Mouse (Mus musculus) neural tube, embryonic 11.5 days (tissue): ENCODE measurements around the gene Trpm7. TPM values are rescaled to one million over a fixed set of nuclear protein-coding genes. Genes with fewer than 3 reads are reported as not detected.

Source experiments
- ATAC-seq: fragments of 200-750 bp; cut with Nextera tagmentation; 2 replicates; pipeline ENCODE4 v1.8.0; 2017; ENCODE audit warnings: moderate number of reproducible peaks, mild to moderate bottlenecking, moderate TSS enrichment, moderate library complexity; ENCODE audit not compliant: insufficient read depth, low FRiP score, low TSS enrichment
- DNase-seq: peaks from one replicate; pipeline ENCODE4 v3.0.0-alpha.2; 2015; ENCODE audit warnings: low spot score
- H3K27ac ChIP-seq: fragments of 300-500 bp; sonication (generic); 2 replicates; pipeline ENCODE4 v1.5.1; 2014; ENCODE audit warnings: low read depth, mild to moderate bottlenecking, low read length
- H3K27me3 ChIP-seq: fragments of 300-500 bp; sonication (generic); 2 replicates; pipeline ENCODE4 v1.6.1; 2014; ENCODE audit warnings: mild to moderate bottlenecking, low read length, mixed read lengths; ENCODE audit not compliant: control insufficient read depth, insufficient read depth
- H3K36me3 ChIP-seq: fragments of 300-500 bp; sonication (generic); 2 replicates; pipeline ENCODE4 v1.6.1; 2014; ENCODE audit warnings: mild to moderate bottlenecking, low read length, moderate library complexity, mixed read lengths; ENCODE audit not compliant: control insufficient read depth, insufficient read depth
- H3K4me1 ChIP-seq: fragments of 300-500 bp; sonication (generic); 2 replicates; pipeline ENCODE4 v1.6.1; 2014; ENCODE audit warnings: low read length, mixed read lengths; ENCODE audit not compliant: control insufficient read depth, insufficient read depth
- H3K4me2 ChIP-seq: fragments of 300-500 bp; sonication (generic); 2 replicates; pipeline ENCODE4 v1.6.1; 2014; ENCODE audit warnings: low read depth, mild to moderate bottlenecking, moderate library complexity
- H3K4me3 ChIP-seq: fragments of 300-500 bp; sonication (generic); 2 replicates; pipeline ENCODE4 v1.5.1; 2014; ENCODE audit warnings: low read depth, low read length
- H3K9ac ChIP-seq: fragments of 300-500 bp; sonication (generic); 2 replicates; pipeline ENCODE4 v1.6.1; 2014; ENCODE audit warnings: mild to moderate bottlenecking, low read length
- H3K9me3 ChIP-seq: fragments of 300-500 bp; sonication (generic); 2 replicates; pipeline ENCODE4 v1.6.1; 2016; ENCODE audit warnings: low read length; ENCODE audit not compliant: control insufficient read depth
- WGBS: fragments of 180-500 bp; shearing (Covaris S2); extraction: QIAGEN DNeasy Blood & Tissue Kit; methylation state at CpG from one replicate; pipeline ENCODE4 v1.1.7; 2014; 5-methylcytosine and 5-hydroxymethylcytosine counted together
- polyA plus RNA-seq: library from polyadenylated mRNA; unstranded; fragments of >200 nt; fragmentation: Nextera tagmentation; extraction: Ambion mirVana; gene quantifications from 2 replicates; pipeline ENCODE4 v1.2.1, GENCODE M21; 2014

The Trpm7 gene
- polyA plus RNA-seq, 1 experiment from 2014 or later: 36.4 TPM

GRCm38 (mm10) chr2:126865501-126866199, 10.4 kb downstream of the Trpm7 start:
- Histone ChIP-seq H3K9ac (no peak overlapping the region), H3K36me3 (no peaks in the 10 kb centered on the region), H3K4me2 (no peak overlapping the region), H3K4me1 (no peaks in the 10 kb centered on the region), H3K4me3 (no peak overlapping the region), H3K27ac (no peak overlapping the region), H3K9me3 (no peaks in the 10 kb centered on the region), H3K27me3 (no peaks in the 10 kb centered on the region)
- DNase-seq (no peak), ATAC-seq (no peak)
- 84% methylated on average over 10 of the region's 10 CpGs for WGBS

DNA sequence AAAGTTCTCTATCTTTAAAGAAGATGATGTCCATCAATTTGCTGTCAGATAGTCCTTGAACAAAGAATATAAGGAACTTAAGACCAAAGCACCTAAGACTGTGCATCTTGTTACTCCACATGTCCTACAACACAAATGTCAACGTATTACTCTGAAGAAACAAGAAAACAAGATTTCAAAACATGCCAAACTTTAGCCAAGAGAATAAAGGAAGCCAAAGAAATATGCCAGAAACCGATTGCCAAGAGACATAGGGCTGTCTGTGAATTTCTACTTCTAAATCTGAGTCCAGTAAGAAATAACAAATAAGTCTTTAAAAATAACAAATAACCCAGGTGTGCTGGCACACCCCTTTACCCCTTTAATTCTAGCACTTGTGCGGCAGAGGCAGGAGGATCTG, 11.0 kb downstream of the Trpm7 start:
- no peak overlapping the region for H3K9ac ChIP-seq
- H3K9me3 ChIP-seq: no peaks in the 10 kb centered on the region
- H3K4me3 ChIP-seq: no peak overlapping the region
- H3K4me2 ChIP-seq: no peak overlapping the region
- no peaks in the 10 kb centered on the region for H3K36me3 ChIP-seq
- no peaks in the 10 kb centered on the region for H3K27me3 ChIP-seq
- H3K4me1 ChIP-seq: no peaks in the 10 kb centered on the region
- 91% methylated on average over 3 of the region's 3 CpGs for WGBS
- DNase-seq: no peak
- H3K27ac ChIP-seq: no peak overlapping the region
- no peak for ATAC-seq

DNA sequence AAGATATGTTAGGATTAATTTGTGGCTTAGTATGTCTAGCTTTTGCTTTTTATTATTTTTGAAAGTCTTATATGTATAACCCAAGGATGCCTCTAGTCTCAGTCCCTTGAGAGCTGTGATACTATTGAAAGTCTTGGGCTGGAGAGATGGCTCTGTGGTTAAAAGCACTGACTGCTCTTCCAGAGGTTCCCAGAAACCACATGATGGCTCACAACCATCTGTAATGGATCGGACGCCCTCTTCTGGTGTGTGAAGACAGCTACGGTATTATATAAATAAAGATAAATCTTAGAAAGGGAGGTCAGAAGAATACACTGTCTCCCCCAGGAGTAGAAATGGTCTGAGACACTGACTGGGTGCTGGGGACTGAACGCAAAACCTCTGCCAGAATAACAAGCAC, 31.3 kb downstream of the Trpm7 start:
- no peak for DNase-seq
- Histone ChIP-seq H3K4me1 (no peaks in the 10 kb centered on the region), H3K9ac (no peak overlapping the region), H3K4me2 (no peak overlapping the region), H3K27ac (no peak overlapping the region), H3K9me3 (no peaks in the 10 kb centered on the region), H3K4me3 (no peak overlapping the region), H3K27me3 (no peaks in the 10 kb centered on the region), H3K36me3 (peaks cover 3% of the 10 kb centered on the region; the same call in 1 of the 2 replicates)
- no peak for ATAC-seq
- WGBS: 86% methylated on average over 4 of the region's 4 CpGs

DNA sequence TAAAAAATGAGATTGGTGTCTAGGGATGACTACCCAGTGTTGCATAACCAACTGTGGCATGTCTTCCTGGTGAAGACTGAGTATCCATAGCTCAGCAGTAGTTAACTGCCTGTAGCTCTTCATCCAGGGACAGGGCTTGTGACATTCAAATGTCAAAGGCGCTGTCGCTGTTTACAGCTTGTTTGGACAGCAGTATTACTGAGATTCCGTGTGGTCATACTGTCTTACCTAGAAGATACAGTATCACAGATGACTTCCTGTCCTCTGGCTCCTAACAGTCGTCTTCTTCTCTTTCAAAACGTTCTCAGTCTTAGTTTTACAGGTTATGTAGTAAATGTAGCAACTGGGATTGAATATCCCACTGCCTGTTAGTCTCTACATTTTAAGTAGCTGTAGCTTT, 37.2 kb downstream of the Trpm7 start:
- 94% methylated on average over 5 of the region's 5 CpGs for WGBS
- DNase-seq: no peak
- no peak for ATAC-seq

GRCm38 (mm10) chr2:126817414-126817813, 58.6 kb downstream of the Trpm7 start:
- Histone ChIP-seq H3K27ac (no peak overlapping the region), H3K4me1 (no peaks in the 10 kb centered on the region), H3K27me3 (no peaks in the 10 kb centered on the region), H3K4me3 (no peak overlapping the region), H3K4me2 (no peak overlapping the region), H3K9me3 (no peaks in the 10 kb centered on the region), H3K36me3 (no peaks in the 10 kb centered on the region), H3K9ac (no peak overlapping the region)
- no peak for ATAC-seq
- WGBS: 85% methylated on average over 2 of the region's 2 CpGs
- no peak for DNase-seq

More for the DNA sequence above, 37.2 kb downstream of the Trpm7 start:
- Histone ChIP-seq H3K9ac (no peak overlapping the region), H3K27me3 (no peaks in the 10 kb centered on the region), H3K4me3 (no peak overlapping the region), H3K36me3 (peaks cover 7% of the 10 kb centered on the region), H3K9me3 (no peaks in the 10 kb centered on the region), H3K4me2 (no peak overlapping the region), H3K4me1 (no peaks in the 10 kb centered on the region), H3K27ac (no peak overlapping the region)

- DNase-seq (no peak), ATAC-seq (no peak)
- 93% methylated on average over 4 of the region's 4 CpGs for WGBS
- Histone ChIP-seq H3K4me2 (no peak overlapping the region), H3K27ac (no peak overlapping the region), H3K4me1 (no peaks in the 10 kb centered on the region), H3K9ac (no peak overlapping the region), H3K27me3 (no peaks in the 10 kb centered on the region), H3K36me3 (no peaks in the 10 kb centered on the region), H3K4me3 (no peak overlapping the region), H3K9me3 (no peaks in the 10 kb centered on the region)
Measured at GRCm38 (mm10) chr2:126816644-126817347, 59.2 kb downstream of the Trpm7 start.

GRCm38 (mm10) chr2:126815822-126816221, 60.2 kb downstream of the Trpm7 start:
- H3K27me3 ChIP-seq: no peaks in the 10 kb centered on the region
- DNase-seq: no peak
- H3K4me2 ChIP-seq: no peak overlapping the region
- H3K36me3 ChIP-seq: no peaks in the 10 kb centered on the region
- no peak overlapping the region for H3K27ac ChIP-seq
- no peak overlapping the region for H3K4me3 ChIP-seq
- WGBS: 39% methylated on average over 1 of the region's 1 CpGs
- H3K9me3 ChIP-seq: no peaks in the 10 kb centered on the region
- no peak for ATAC-seq
- no peaks in the 10 kb centered on the region for H3K4me1 ChIP-seq
- no peak overlapping the region for H3K9ac ChIP-seq

GRCm38 (mm10) chr2:126801980-126802379, 74.0 kb downstream of the Trpm7 start:
- DNase-seq (no peak), ATAC-seq (no peak)
- Histone ChIP-seq H3K27me3 (no peaks in the 10 kb centered on the region), H3K9ac (no peak overlapping the region), H3K9me3 (no peaks in the 10 kb centered on the region), H3K4me3 (no peak overlapping the region), H3K4me1 (no peaks in the 10 kb centered on the region), H3K36me3 (peaks cover 3% of the 10 kb centered on the region; the same call in 1 of the 2 replicates), H3K4me2 (no peak overlapping the region), H3K27ac (no peak overlapping the region)
- WGBS: 93% methylated on average over 3 of the region's 3 CpGs

GRCm38 (mm10) chr2:126798455-126798854, 77.6 kb downstream of the Trpm7 start:
- Histone ChIP-seq H3K9me3 (no peaks in the 10 kb centered on the region), H3K27ac (no peak overlapping the region), H3K4me1 (no peaks in the 10 kb centered on the region), H3K4me3 (no peak overlapping the region), H3K9ac (no peak overlapping the region), H3K4me2 (no peak overlapping the region), H3K36me3 (peaks cover 3% of the 10 kb centered on the region; the same call in 1 of the 2 replicates), H3K27me3 (no peaks in the 10 kb centered on the region)
- 88% methylated on average over 5 of the region's 5 CpGs for WGBS
- ATAC-seq (no peak), DNase-seq (no peak)
